Mouse (Mus musculus): ENCODE results near the gene Fbxw14.
"Not testable (repeated sequence)": the region's sequence is repeated elsewhere in the genome, so short reads cannot be mapped to it uniquely, and the experiment has no call there.

Gene Fbxw14

DNA sequence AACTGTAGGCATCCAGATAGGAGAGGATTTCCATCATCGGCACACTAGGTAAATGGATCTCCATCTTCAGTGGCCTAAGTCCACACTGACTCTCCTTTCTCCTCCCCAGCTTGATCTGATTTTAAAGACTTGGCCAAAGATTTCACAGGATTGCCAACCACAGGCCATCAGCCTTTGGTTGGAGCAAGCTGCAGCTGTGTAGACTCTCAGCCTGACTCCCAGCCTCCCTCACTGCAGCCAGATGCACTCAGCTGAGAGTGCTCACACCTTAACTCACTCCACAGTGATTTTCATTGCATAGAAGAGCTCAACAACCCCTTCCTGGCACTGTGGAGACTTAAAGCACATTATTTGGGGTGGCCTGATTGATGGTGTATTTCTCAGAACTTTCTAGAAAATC lies at the start of gene Fbxw14:
Gene Fbxw14 (minus strand): TSS at position 101 of the 400 bp plus-strand sequence.
- not testable (repeated sequence) for DNase-seq (ENCODE audit: low read depth)

DNA sequence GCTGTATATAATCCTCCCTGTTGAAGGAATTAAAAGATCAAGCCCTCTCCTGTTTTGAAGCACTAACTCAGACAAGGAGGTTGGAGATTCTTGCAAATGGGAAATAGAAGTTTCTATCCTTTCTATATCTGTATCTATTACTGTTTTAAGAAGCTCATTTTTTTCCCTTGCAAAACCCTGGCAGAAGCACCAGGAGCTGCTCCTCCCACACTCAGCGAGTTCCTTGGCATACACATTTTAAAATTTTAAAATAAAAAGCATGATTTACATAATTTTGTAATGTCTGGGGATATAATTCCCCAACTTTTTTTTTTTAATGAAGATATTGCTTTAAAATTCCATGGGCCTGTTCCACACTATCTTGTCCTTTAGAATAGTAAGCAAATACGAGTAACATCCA lies 24.4 kb downstream of the Fbxw14 start:
- DNase-seq (ENCODE audit: low read depth), result no peak

DNA sequence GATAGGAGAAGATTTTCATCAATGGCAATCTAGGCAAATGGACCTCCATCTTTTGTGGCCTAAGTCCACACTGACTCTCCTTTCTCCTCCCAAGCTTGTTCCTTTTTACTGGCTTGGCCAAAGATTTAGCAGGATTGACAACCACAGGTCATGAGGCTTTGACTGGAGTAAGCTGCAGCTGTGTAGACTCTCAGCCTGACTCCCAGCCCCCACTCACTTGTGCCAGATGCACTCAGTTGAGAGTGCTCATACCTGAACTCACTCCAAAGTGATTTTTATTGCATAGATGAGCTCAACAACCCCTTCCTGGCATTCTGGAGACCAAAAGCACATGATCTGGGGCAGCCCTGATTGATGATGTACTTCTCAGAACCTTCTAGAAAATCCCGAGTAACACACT lies 52.8 kb downstream of the Fbxw14 start, which contains the start of gene Fbxw20:
Gene Fbxw20 (minus strand): TSS at position 101 of the 400 bp plus-strand sequence.
- DNase-seq (ENCODE audit: low read depth), result no peak

All from fibroblast of lung, adult 2 months (primary cell).